Mouse (Mus musculus) heart, adult 10 weeks (tissue): ENCODE results near the gene Rfx5. TPM values are rescaled to one million over a fixed set of nuclear protein-coding genes. Genes with fewer than 3 reads are reported as not detected.

Source experiments
- polyA plus RNA-seq: library from polyadenylated mRNA; stranded (reverse); fragments of 350-450 nt; fragmentation: Illumina TruSeq; extraction: RNeasy Lipid Tissue Mini Kit (QIAGEN cat#74804); gene quantifications from one replicate; pipeline ENCODE4 v1.2.3, GENCODE M21; 2014; ENCODE audit warnings: low read depth, low replicate concordance

Rfx5 gene
- polyA plus RNA-seq: 4.9 TPM

DNA sequence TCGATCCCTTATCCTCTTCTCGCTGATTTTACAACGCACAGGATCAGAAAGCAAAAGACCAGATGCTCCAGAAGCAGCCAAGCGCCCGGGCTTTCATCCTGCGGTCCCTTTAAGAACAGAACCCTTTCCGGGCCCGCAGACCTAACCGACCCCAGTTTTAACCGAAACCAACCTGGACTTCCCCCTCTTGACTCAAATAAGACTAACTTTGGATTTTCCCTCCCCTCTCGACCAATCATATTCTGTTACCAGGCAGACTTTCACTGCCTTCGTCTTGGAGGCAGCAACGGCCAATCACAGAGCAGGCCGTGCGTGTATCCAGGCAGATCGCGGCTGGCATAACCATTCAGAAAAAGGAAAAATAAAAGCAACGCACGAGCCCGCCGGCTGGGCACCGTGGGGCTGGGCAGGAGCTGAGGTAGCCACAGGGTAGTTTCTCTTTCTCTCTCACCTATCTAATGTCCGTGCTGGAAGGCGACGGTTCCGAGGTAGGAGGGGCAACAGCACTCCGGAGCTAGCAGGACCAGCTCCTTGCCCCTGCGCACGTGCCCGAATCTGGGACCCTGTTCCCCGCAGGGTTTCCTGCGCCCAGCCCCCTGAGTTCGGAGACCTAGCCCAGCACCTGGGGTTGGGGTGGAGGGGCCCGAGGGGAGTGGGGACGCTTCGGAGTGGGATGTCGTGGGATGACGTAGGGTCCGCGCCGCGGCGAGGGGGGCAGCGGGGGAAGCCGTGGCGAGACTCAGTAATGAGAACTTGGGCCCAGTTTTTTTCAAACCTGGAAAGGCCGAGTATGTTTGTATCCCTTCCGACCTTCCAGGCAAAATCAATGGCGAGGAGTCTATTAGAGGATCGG is at the start of gene Rfx5:
TSS of gene Rfx5 (plus strand) at position 312 of the 853 bp plus-strand sequence.

DNA sequence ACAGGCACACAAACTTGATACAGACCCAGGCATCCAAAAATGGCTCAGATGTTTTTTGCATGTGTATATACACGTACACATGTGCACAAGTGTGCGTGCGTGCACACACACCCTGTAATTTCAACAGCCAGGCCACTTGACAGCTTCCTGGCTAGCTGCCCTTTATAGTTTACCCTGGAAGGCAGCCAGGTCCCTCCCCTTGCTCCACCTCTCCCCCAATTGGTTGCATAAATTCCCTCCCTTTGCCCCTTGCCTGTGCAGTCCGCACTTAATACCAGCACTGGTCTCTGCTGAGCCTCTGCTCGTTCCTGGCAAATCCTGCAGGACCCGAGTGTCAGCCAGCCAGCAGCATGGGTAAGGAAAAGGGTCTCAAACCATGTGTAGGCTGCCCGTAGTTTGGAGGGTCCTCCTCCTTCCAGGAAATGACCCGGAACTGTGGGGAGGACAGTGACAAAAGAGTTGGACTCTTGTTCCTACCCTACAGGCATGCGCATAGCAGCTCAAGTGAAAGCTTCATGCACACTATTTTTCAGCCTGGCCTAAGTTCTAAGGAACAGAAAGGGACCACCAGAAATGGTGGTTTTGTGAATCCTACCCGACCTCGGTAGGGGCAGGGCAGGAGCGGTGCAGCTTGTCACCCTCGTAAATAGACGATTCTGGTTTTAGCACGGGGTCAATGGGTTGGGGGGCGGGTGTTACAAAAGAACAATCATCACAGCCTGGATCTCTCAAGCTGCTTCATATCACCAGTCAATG is 20.9 kb upstream of the Rfx5 start, which contains the start of gene Selenbp1:
TSS of gene Selenbp1 (plus strand) at position 248 of the 756 bp plus-strand sequence.

DNA sequence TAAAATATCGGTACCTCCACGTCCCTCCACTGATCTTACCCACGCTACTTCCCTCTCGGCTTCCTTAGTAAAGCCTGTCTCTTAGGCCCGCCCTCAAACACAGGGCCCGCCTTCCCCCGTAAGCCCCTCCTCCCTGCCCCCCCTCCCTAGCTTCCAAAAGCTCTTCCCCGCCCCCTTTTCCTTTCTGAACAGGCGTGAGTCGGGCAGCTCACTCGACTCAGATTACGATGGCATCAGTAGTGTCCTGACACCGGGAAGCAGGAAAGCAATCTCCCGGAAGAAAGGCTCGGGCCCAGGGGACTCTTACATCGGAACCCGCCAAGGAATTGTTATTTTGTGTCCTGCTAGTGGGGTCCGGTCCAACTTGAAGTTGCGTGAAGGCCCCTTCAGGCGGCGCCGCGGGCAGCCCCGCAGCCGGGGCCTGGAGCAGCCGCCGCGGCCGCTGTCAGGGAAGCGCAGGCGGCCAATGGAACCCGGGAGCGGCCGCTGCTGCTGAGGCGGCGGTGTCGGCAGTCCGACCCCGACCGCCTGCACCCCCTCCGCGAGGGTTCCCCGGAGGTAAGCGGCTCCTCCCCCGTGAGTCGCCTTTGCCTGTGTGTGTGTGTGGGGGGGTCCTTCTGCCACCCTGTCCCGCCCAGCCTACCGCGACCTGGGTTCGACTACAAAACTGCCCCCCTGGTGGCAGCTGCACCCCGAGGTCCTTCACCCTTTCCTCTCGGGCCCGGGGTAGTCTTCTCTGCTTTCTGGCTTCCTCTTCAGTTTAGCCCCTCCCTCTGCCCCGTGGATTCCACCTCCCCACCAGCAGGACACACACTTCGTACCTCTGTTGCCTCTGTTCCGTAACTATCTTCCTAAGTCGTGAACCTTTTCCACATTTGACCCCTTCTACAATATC is 20.9 kb downstream of the Rfx5 start, which contains the start of gene Pi4kb:
TSS of gene Pi4kb (plus strand) at position 204 of the 895 bp plus-strand sequence.

Other genes starting within 250 kb of the Rfx5 start
- gene Cgn, start 167.6 kb upstream of the Rfx5 start, polyA plus RNA-seq: 0.42 TPM
- 12.5 TPM for gene Pogz, start 116.5 kb upstream of the Rfx5 start, polyA plus RNA-seq
- 214 TPM for gene Psmb4, start 67.1 kb upstream of the Rfx5 start, polyA plus RNA-seq
- gene Selenbp1, start 21.0 kb upstream of the Rfx5 start, polyA plus RNA-seq: 210 TPM
- 25.4 TPM for gene Pi4kb, start 20.7 kb downstream of the Rfx5 start, polyA plus RNA-seq
- 9.7 TPM for gene Zfp687, start 61.4 kb downstream of the Rfx5 start, polyA plus RNA-seq
- 157 TPM for gene Psmd4, start 88.5 kb downstream of the Rfx5 start, polyA plus RNA-seq
- 15.0 TPM for gene Pip5k1a, start 152.9 kb downstream of the Rfx5 start, polyA plus RNA-seq
- gene Vps72, start 156.9 kb downstream of the Rfx5 start, polyA plus RNA-seq: 37.4 TPM
- gene Tmod4, start 170.4 kb downstream of the Rfx5 start, polyA plus RNA-seq: 31.7 TPM
- gene Scnm1, start 179.9 kb downstream of the Rfx5 start, polyA plus RNA-seq: 55.1 TPM
- gene Lysmd1, start 180.0 kb downstream of the Rfx5 start, polyA plus RNA-seq: 8.4 TPM
- gene Tnfaip8l2, start 188.3 kb downstream of the Rfx5 start, polyA plus RNA-seq: 2.9 TPM
- gene Sema6c, start 206.4 kb downstream of the Rfx5 start, polyA plus RNA-seq: 9.7 TPM